Mouse (Mus musculus) heart, embryonic 15.5 days (tissue): Measurements from ENCODE around the gene Arl6ip1. TPM values are rescaled to one million over a fixed set of nuclear protein-coding genes. Genes with fewer than 3 reads are reported as not detected.
A peak's percentile ranks its signal among the peaks of the same experiment; 100 is the strongest.

ENCODE experiments used
- ATAC-seq: fragments of 200-750 bp; cut with Nextera tagmentation; replicated peaks from 2 replicates; pipeline ENCODE4 v1.8.0; 2017; ENCODE audit warnings: low read depth, moderate TSS enrichment; ENCODE audit not compliant: insufficient number of reproducible peaks, insufficient read depth, low FRiP score
- H3K27ac ChIP-seq: fragments of 300-500 bp; sonication (generic); 2 replicates; pipeline ENCODE4 v1.5.1; 2015; ENCODE audit warnings: mild to moderate bottlenecking, inconsistent platforms
- H3K27me3 ChIP-seq: fragments of 300-500 bp; sonication (generic); 2 replicates; pipeline ENCODE4 v1.6.1; 2015; ENCODE audit warnings: inconsistent platforms
- H3K36me3 ChIP-seq: fragments of 300-500 bp; sonication (generic); 2 replicates; pipeline ENCODE4 v1.6.1; 2015; ENCODE audit warnings: mild to moderate bottlenecking, inconsistent platforms
- H3K4me1 ChIP-seq: fragments of 300-500 bp; sonication (generic); replicated peaks from 2 replicates; pipeline ENCODE4 v1.6.1; 2015; ENCODE audit warnings: inconsistent platforms
- H3K4me2 ChIP-seq: fragments of 300-500 bp; sonication (generic); 2 replicates; pipeline ENCODE4 v1.6.1; 2015; ENCODE audit warnings: inconsistent platforms, mild to moderate bottlenecking, moderate library complexity
- H3K4me3 ChIP-seq: fragments of 300-500 bp; sonication (generic); 2 replicates; pipeline ENCODE4 v1.5.1; 2015; ENCODE audit warnings: mild to moderate bottlenecking, inconsistent platforms
- H3K9ac ChIP-seq: fragments of 300-500 bp; sonication (generic); 2 replicates; pipeline ENCODE4 v1.6.1; 2015; ENCODE audit warnings: mild to moderate bottlenecking, inconsistent platforms
- H3K9me3 ChIP-seq: fragments of 300-500 bp; sonication (generic); replicated peaks from 2 replicates; pipeline ENCODE4 v1.6.1; 2016; ENCODE audit warnings: inconsistent platforms
- WGBS: fragments of 180-500 bp; shearing (Covaris S2); methylation state at CpG from one replicate; pipeline ENCODE4 v1.1.7; 2015; ENCODE audit warnings: mixed read lengths; 5-methylcytosine and 5-hydroxymethylcytosine counted together
- polyA plus RNA-seq: library from polyadenylated mRNA; unstranded; fragments of >200 nt; fragmentation: Nextera tagmentation; extraction: Ambion mirVana; gene quantifications from 2 replicates; pipeline ENCODE4 v1.2.1, GENCODE M21; 2015

Arl6ip1 gene
- polyA plus RNA-seq, 1 experiment from 2014 or later: 363 TPM

DNA sequence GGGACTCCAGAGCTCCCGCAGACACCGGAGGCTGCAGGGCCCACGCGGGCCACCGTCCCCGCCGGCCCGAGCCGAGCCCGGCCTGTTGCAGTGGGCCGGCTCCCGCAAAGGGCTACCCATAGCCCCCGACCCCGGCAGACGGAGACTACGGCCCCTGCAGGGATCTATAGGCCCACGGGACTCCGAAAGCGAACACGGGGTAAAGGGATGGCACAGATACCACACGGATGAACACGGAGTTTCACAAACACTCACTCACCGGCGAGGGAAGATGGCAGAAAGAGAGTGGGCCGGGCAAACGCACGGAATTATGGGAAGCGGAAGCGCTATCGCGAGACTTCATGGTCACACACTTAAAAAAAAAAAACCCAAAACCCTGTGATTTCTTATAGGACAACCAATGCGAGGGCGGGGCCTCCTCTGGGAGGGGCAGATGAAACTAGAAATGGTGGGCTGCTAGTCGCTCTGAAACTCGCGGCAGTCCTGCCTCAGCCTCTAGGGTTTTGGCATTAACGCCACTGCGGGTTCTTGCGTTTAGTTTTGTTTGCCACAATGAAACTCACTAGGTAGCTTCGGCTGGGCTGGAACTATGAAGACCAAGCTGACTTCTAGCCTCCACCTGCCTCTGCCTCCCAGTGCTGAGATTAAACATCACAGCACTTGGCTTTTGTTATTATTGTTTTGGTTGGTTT, 13.4 kb downstream of the Arl6ip1 start, which contains the start of gene Rps15a:
Gene Rps15a, minus strand, starts transcription at position 312 of the 692 bp plus-strand sequence.
- peak within 1 kb of the TSS; percentile 91 for H3K9ac ChIP-seq
- H3K27me3 ChIP-seq: no peaks in the 10 kb centered on the region
- WGBS: under 1% methylated on average over 40 of the region's 40 CpGs
- peaks cover 43% of the 10 kb centered on the region for H3K4me1 ChIP-seq
- peak; percentile 78 for ATAC-seq
- H3K4me2 ChIP-seq: peak within 1 kb of the TSS; percentile 86
- H3K4me3 ChIP-seq: peak within 1 kb of the TSS; percentile 68
- no peaks in the 10 kb centered on the region for H3K9me3 ChIP-seq
- H3K27ac ChIP-seq: peak within 1 kb of the TSS; percentile 88
- H3K36me3 ChIP-seq: peaks cover 63% of the 10 kb centered on the region

DNA sequence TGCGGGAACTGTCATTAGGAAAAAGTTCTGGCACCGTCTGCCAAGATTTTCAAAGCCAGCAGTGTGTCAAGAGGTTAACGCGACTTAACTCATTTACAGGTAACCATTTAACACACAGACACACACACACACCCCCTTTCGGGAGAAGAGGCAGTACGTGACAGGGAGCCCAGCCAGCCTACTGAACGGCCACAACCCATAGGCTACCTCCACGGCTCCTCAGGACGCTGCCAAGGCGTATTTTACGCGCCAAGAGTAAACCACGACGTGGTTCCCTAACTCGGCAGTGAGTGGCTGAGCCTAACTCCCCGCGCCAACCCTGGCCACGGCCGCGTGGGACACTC, 14.0 kb downstream of the Arl6ip1 start:
- Histone ChIP-seq H3K27me3 (no peaks in the 10 kb centered on the region), H3K4me3 (peak overlapping the region; percentile 68), H3K27ac (peak overlapping the region; percentile 88), H3K9me3 (no peaks in the 10 kb centered on the region), H3K4me2 (peak overlapping the region; percentile 86), H3K4me1 (peaks cover 43% of the 10 kb centered on the region), H3K9ac (peak overlapping the region; percentile 91), H3K36me3 (peaks cover 63% of the 10 kb centered on the region)
- WGBS: 0% methylated on average over 20 of the region's 20 CpGs
- ATAC-seq: peak; percentile 40

- Histone ChIP-seq H3K4me3 (peak overlapping the region; percentile 68), H3K36me3 (peaks cover 63% of the 10 kb centered on the region), H3K27ac (no peak overlapping the region), H3K9me3 (no peaks in the 10 kb centered on the region), H3K4me2 (peak overlapping the region; percentile 86), H3K4me1 (peaks cover 43% of the 10 kb centered on the region), H3K27me3 (no peaks in the 10 kb centered on the region), H3K9ac (peak overlapping the region; percentile 91; the same call in 1 of the 2 replicates)
- no peak for ATAC-seq
- WGBS: 58% methylated on average over 5 of the region's 5 CpGs
Observed at GRCm38 (mm10) chr7:118113541-118114297, 15.7 kb downstream of the Arl6ip1 start.

DNA sequence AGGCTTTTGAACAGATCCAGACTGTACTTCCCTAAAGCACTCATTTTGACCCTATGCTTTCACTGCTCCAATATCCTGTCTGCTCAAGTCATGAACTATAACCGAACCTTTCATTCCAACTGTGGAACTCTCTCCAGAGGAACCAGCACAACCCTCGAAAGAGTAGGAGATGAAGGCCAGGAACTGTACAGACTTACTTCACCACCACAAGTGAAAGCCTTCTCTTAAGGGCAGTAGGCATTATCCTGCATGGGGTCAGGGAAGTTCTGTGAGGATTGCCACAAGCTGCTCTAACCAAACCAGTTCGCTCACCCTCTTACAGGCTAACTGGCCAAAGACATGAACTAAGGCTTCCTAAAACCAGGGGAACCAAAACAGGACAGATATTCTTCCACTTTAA, 18.3 kb downstream of the Arl6ip1 start:
- Histone ChIP-seq H3K4me3 (no peak overlapping the region), H3K27ac (no peak overlapping the region), H3K9me3 (no peaks in the 10 kb centered on the region), H3K4me1 (peaks cover 41% of the 10 kb centered on the region), H3K4me2 (0 out of 2 replicates have a peak overlapping the region, but pooled peaks have one; percentile 3), H3K36me3 (peaks cover 82% of the 10 kb centered on the region), H3K27me3 (no peaks in the 10 kb centered on the region), H3K9ac (no peak overlapping the region)
- ATAC-seq: no peak
- 72% methylated on average over 3 of the region's 3 CpGs for WGBS

DNA sequence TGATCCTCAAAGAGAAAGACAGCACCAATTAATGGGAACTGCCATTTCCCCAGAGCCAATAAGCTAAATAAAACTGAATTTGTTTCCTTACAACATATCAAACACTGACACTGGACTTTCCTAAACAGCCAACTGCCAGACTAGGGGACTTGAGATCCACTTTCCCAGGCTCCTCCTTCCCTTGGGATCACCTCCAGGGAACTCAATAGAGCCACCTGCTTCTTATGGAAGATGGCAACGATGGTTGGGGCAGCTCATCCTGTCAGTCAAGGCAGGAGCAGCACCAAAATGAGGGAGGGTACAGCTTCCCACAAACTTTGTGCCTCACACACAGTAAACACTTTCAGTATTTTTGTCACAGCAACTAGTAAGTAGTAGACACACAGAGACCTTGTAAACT, 21.8 kb downstream of the Arl6ip1 start:
- no peak overlapping the region for H3K9ac ChIP-seq
- H3K4me1 ChIP-seq: peaks cover 16% of the 10 kb centered on the region
- no peak for ATAC-seq
- no peak overlapping the region for H3K4me2 ChIP-seq
- no peak overlapping the region for H3K4me3 ChIP-seq
- WGBS: 69% methylated on average over 1 of the region's 1 CpGs
- no peak overlapping the region for H3K27ac ChIP-seq
- H3K9me3 ChIP-seq: no peaks in the 10 kb centered on the region
- no peaks in the 10 kb centered on the region for H3K27me3 ChIP-seq
- peaks cover 79% of the 10 kb centered on the region for H3K36me3 ChIP-seq

GRCm38 (mm10) chr7:118104458-118105052, 24.9 kb downstream of the Arl6ip1 start:
- Histone ChIP-seq H3K36me3 (peaks cover 49% of the 10 kb centered on the region), H3K27ac (no peak overlapping the region)

DNA sequence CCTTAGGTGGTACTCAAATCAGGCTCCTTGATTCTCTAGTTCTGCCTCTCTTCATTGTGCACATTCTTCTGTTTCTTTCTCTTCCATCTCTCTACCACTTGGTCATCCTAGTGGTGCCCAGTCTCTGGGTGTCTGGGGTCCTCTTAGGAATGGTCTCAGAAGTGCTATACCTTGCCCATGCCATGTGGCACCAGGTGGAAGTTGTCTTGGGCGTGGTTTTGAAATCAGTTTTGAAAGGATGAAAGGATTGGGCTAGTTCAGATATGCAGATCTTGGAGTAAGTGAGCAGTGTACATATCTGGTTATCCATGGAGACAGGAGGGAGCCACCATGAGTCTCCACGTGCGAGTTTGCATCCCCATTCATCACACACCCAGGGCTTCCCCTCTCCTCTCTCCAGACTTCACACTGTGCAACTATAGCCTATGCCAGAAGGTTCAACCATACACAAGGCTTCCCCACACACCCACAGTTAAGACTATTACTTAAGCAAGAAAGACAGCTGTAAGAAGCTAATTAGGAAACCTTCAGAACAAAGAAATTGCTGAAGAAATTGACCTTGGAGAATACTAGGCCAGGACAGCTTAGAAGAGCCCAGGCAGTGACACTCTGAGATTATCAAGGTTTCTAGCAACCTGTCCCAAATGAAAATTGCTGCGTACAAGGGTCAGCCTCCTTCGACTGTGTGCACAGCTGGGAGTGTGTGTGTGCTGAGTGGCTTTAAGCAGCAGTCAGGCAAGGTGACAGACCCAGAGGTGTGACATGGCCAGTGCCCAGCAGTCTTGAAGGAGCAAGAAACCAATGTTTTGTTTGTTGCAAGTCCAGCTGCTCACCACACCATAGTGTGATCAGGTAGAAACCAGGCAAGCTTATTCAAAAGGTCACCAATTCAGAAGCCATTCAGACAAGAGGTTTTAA, 25.7 kb downstream of the Arl6ip1 start:
- Histone ChIP-seq H3K4me1 (no peaks in the 10 kb centered on the region; the same call in 1 of the 2 replicates), H3K27ac (no peak overlapping the region), H3K9me3 (no peaks in the 10 kb centered on the region), H3K4me2 (no peak overlapping the region), H3K36me3 (peaks cover 41% of the 10 kb centered on the region), H3K4me3 (no peak overlapping the region), H3K27me3 (no peaks in the 10 kb centered on the region), H3K9ac (no peak overlapping the region)
- WGBS: 40% methylated on average over 5 of the region's 5 CpGs
- no peak; the same call in 1 of the 2 replicates for ATAC-seq

More at GRCm38 (mm10) chr7:118104458-118105052, 24.9 kb downstream of the Arl6ip1 start:
- H3K9ac ChIP-seq: no peak overlapping the region
- no peak overlapping the region for H3K4me2 ChIP-seq
- no peaks in the 10 kb centered on the region for H3K27me3 ChIP-seq
- no peaks in the 10 kb centered on the region; the same call in 1 of the 2 replicates for H3K4me1 ChIP-seq
- 70% methylated on average over 5 of the region's 5 CpGs for WGBS
- no peak overlapping the region for H3K4me3 ChIP-seq
- no peaks in the 10 kb centered on the region for H3K9me3 ChIP-seq
- ATAC-seq: no peak

DNA sequence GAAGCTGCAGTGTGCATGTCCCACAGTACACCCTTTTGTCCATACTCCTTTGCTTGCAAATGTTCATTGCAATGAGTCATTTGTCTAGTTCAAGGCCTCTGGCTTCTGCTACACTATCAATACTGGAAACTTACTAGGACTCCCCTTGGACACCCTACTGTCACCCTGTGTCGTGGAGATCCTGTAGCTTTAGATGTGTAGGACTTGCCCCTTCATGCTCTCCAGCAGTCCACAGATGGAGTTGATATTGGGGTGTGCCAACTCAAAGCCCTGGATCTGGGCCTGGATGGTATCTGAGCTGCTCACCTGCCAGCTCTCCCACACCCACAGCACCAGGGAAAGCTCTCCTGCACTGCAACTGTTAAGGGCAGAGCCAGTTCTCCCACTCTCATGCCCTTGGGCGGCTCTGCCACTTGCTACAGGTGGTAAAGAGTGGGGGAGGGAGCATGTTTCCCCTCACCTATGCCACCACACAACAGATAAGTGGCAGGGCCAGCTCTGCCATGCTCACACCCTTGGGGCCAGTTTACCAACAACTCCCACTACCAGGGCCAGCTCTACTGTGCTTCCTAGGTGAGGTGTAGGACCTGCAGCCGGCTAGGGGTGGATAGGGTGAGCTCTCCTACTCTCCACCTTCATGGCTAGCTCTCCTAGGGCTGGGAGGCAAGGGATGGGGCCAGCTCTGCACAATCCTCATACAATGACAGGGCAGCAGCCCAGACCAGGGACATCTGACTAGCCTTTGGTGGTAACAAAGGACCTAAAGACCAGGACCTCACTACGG, 26.6 kb downstream of the Arl6ip1 start:
- no peak for ATAC-seq
- 39% methylated on average over 4 of the region's 4 CpGs for WGBS
- Histone ChIP-seq H3K27me3 (no peaks in the 10 kb centered on the region), H3K9ac (no peak overlapping the region), H3K36me3 (peaks cover 32% of the 10 kb centered on the region), H3K4me3 (no peak overlapping the region), H3K4me1 (no peaks in the 10 kb centered on the region; the same call in 1 of the 2 replicates), H3K4me2 (no peak overlapping the region), H3K9me3 (no peaks in the 10 kb centered on the region), H3K27ac (no peak overlapping the region)

DNA sequence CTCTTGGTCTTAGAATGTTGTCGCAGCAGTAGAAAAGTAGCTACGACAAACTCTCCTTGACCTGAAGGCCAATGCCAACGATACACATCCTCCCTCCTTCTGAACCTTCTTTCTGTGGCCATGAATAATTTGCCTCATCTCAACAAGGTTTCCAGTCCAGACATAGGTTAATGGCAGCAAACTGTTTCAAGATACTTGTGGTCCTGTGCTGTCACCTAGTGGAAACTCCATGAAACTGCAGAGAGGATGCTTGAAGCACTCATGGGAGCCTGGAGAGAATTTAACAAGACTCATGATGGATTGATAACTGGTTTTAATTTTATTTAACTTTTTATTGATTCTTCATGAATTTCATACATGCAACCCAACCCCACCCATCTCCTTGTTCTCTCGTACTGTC, 27.2 kb downstream of the Arl6ip1 start:
- Histone ChIP-seq H3K9me3 (no peaks in the 10 kb centered on the region), H3K27me3 (no peaks in the 10 kb centered on the region), H3K4me1 (no peaks in the 10 kb centered on the region; the same call in 1 of the 2 replicates), H3K9ac (no peak overlapping the region), H3K4me2 (no peak overlapping the region), H3K4me3 (no peak overlapping the region), H3K36me3 (peaks cover 26% of the 10 kb centered on the region), H3K27ac (no peak overlapping the region)
- no peak for ATAC-seq
- WGBS: 41% methylated on average over 4 of the region's 4 CpGs

GRCm38 (mm10) chr7:118097615-118098014, 31.8 kb downstream of the Arl6ip1 start:
- Histone ChIP-seq H3K4me1 (no peaks in the 10 kb centered on the region), H3K4me2 (no peak overlapping the region), H3K27ac (no peak overlapping the region), H3K27me3 (no peaks in the 10 kb centered on the region), H3K9ac (no peak overlapping the region), H3K36me3 (no peaks in the 10 kb centered on the region), H3K4me3 (no peak overlapping the region), H3K9me3 (no peaks in the 10 kb centered on the region)
- 49% methylated on average over 7 of the region's 7 CpGs for WGBS
- ATAC-seq: no peak
